Mouse (Mus musculus): ENCODE data around the gene Zfp706. TPM values are rescaled to one million over a fixed set of nuclear protein-coding genes. Genes with fewer than 3 reads are reported as not detected.
A peak's percentile ranks its signal among the peaks of the same experiment; 100 is the strongest.

The Zfp706 gene
- polyA plus RNA-seq, 1 experiment from 2014 or later, result 509 TPM

- WGBS, result 85% methylated on average over 1 of the region's 1 CpGs
These were observed 39.3 kb downstream of the Zfp706 start for GRCm38 (mm10) chr15:36968295-36968694.

DNA sequence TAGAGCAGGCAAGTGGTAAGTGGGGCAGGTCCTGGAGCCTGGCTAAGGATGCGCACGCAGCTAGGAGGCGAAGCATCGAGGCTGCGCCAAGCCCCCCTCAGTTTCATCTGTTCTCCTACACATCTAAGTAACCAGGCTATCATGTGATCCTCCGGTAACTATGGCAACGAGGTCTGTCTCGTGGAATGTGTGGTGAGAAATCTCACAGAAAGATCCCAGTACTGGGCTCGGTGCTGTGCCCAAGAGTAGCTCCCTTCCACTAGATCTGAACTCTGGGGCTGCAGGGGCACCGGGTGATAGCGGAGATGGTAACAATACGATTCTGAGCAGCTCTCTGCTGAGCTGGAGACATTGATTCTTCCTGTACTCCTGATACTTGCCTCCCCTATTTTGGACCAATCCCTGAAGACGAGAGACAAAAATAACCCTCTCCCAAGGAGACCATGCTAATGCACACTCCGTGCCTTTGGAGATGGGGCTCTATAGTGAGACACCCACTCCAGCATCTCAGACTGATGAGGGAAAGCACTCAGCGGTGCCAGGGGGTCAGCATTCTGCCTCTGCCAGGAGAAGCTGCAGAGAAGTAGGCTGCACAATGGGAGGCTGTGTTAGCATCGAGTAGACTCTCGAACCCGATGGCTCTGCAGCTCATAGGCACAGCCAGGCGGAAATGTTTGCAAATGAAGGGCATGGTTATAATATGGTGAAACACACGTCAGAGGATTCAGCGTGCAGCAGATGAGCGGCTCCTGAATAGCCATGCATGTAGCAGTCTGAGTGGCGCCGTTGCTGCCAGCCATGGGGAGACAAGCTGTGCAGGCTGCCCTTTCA lies 40.0 kb downstream of the Zfp706 start:
- Histone ChIP-seq H3K9me3 (replicated peaks) (no peaks in the 10 kb centered on the region), H3K27ac (peak overlapping the region; percentile 43; the same call in 1 of the 2 replicates), H3K36me3 (no peaks in the 10 kb centered on the region), H3K27me3 (ENCODE audit: low read depth, poor library complexity, severe bottlenecking) (peaks cover 17% of the 10 kb centered on the region; the same call in 1 of the 2 replicates), H3K4me3 (peak overlapping the region; percentile 38), H3K4me1 (peaks cover 16% of the 10 kb centered on the region)
- peak; percentile 54 for DNase-seq (ENCODE audit: low spot score)
- 47% methylated on average over 24 of the region's 24 CpGs for WGBS

More at GRCm38 (mm10) chr15:36968295-36968694, 39.3 kb downstream of the Zfp706 start:
- Histone ChIP-seq H3K27me3 (ENCODE audit: low read depth, poor library complexity, severe bottlenecking) (peaks cover 17% of the 10 kb centered on the region; the same call in 1 of the 2 replicates), H3K9me3 (replicated peaks) (no peaks in the 10 kb centered on the region), H3K4me1 (peaks cover 16% of the 10 kb centered on the region), H3K36me3 (no peaks in the 10 kb centered on the region), H3K27ac (no peak overlapping the region), H3K4me3 (peak overlapping the region; percentile 38; the same call in 1 of the 2 replicates)
- DNase-seq (ENCODE audit: low spot score), result no peak

DNA sequence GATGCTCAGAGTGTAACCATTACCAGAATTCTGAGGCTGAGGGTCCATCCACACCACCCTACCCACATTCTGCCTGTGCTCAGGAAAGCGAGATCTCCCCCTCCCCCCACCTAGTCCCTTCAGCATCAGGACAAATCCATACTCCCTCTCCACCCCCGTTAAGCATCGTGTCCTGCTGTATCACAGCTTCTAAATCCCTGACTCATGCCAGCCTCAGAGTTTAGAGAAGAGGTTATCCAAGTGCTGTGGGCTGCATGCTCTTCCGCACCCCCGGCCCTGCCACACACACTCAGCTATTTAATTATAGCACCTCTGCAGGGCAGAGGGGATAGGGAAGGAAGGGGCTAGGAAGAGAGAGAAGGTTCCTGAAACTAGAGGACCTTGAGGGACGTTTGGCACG lies 40.6 kb downstream of the Zfp706 start:
- Histone ChIP-seq H3K9me3 (replicated peaks) (no peaks in the 10 kb centered on the region), H3K27ac (peak overlapping the region; percentile 43; the same call in 1 of the 2 replicates), H3K36me3 (no peaks in the 10 kb centered on the region), H3K27me3 (ENCODE audit: low read depth, poor library complexity, severe bottlenecking) (peaks cover 17% of the 10 kb centered on the region; the same call in 1 of the 2 replicates), H3K4me3 (peak overlapping the region; percentile 38), H3K4me1 (peaks cover 16% of the 10 kb centered on the region)
- 52% methylated on average over 7 of the region's 7 CpGs for WGBS
- no peak for DNase-seq (ENCODE audit: low spot score)

- no peak overlapping the region for H3K4me3 ChIP-seq
- peaks cover 17% of the 10 kb centered on the region; the same call in 1 of the 2 replicates for H3K27me3 ChIP-seq (ENCODE audit: low read depth, poor library complexity, severe bottlenecking)
- H3K9me3 ChIP-seq (replicated peaks), result no peaks in the 10 kb centered on the region
- H3K36me3 ChIP-seq, result no peaks in the 10 kb centered on the region
- peaks cover 16% of the 10 kb centered on the region for H3K4me1 ChIP-seq
- 84% methylated on average over 2 of the region's 2 CpGs for WGBS
- no peak for DNase-seq (ENCODE audit: low spot score)
- H3K27ac ChIP-seq, result no peak overlapping the region
These were observed 41.1 kb downstream of the Zfp706 start for GRCm38 (mm10) chr15:36966466-36966865.

DNA sequence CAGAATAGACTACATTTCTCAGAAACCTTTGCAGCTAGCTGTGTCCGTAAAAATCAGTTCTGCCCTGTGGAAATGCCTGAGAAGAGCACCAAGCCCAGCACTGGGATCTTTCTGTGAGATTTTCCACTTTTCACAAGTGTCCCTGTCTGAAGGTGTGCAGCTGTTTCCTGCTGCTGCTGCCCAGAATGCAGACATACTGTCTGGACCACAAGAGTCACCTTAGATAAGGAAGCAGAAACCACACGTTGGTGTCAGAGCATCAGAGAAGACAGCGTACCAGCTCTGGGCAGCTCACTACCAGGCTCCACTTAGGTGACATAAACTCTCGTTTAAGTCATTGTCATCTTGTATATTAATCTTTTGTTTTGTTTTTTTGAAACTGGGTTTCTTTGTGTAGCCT lies 41.8 kb downstream of the Zfp706 start:
- no peak for DNase-seq (ENCODE audit: low spot score)
- Histone ChIP-seq H3K4me3 (no peak overlapping the region), H3K36me3 (no peaks in the 10 kb centered on the region), H3K27ac (no peak overlapping the region), H3K4me1 (peaks cover 16% of the 10 kb centered on the region), H3K27me3 (ENCODE audit: low read depth, poor library complexity, severe bottlenecking) (peaks cover 17% of the 10 kb centered on the region; the same call in 1 of the 2 replicates), H3K9me3 (replicated peaks) (no peaks in the 10 kb centered on the region)
- WGBS, result 83% methylated on average over 4 of the region's 4 CpGs

DNA sequence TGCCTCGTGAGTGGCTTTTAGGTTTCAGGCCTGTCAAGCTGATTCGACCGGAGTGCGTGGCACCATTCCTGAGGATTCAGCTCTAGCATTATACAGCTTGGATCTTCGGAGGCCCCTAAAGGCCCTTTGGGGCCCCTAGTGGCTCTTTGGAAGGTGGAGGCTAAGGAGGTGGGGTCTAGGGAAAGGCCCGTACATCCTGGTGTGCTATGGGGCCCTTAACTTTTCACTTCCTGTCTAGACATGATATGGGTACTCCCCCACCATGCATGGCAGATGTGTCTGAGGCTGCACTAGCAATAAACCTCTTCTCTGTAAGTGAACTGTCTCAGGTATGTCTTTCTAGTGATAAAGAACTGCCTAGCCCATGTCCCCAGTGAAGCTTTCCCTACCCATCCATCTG lies 44.6 kb downstream of the Zfp706 start:
- Histone ChIP-seq H3K27me3 (ENCODE audit: low read depth, poor library complexity, severe bottlenecking) (peaks cover 12% of the 10 kb centered on the region; the same call in 1 of the 2 replicates), H3K4me3 (no peak overlapping the region), H3K9me3 (replicated peaks) (no peaks in the 10 kb centered on the region), H3K36me3 (no peaks in the 10 kb centered on the region), H3K27ac (no peak overlapping the region), H3K4me1 (peaks cover 19% of the 10 kb centered on the region)
- no peak for DNase-seq (ENCODE audit: low spot score)
- WGBS, result 92% methylated on average over 6 of the region's 6 CpGs

- H3K36me3 ChIP-seq, result no peaks in the 10 kb centered on the region
- H3K9me3 ChIP-seq (replicated peaks), result no peaks in the 10 kb centered on the region
- H3K4me3 ChIP-seq, result no peak overlapping the region
- DNase-seq (ENCODE audit: low spot score), result no peak
- H3K27ac ChIP-seq, result no peak overlapping the region
- peaks cover 2% of the 10 kb centered on the region for H3K27me3 ChIP-seq (ENCODE audit: low read depth, poor library complexity, severe bottlenecking)
- 90% methylated on average over 4 of the region's 4 CpGs for WGBS
- peaks cover 6% of the 10 kb centered on the region for H3K4me1 ChIP-seq
These were observed 46.7 kb downstream of the Zfp706 start for GRCm38 (mm10) chr15:36960876-36961237.

DNA sequence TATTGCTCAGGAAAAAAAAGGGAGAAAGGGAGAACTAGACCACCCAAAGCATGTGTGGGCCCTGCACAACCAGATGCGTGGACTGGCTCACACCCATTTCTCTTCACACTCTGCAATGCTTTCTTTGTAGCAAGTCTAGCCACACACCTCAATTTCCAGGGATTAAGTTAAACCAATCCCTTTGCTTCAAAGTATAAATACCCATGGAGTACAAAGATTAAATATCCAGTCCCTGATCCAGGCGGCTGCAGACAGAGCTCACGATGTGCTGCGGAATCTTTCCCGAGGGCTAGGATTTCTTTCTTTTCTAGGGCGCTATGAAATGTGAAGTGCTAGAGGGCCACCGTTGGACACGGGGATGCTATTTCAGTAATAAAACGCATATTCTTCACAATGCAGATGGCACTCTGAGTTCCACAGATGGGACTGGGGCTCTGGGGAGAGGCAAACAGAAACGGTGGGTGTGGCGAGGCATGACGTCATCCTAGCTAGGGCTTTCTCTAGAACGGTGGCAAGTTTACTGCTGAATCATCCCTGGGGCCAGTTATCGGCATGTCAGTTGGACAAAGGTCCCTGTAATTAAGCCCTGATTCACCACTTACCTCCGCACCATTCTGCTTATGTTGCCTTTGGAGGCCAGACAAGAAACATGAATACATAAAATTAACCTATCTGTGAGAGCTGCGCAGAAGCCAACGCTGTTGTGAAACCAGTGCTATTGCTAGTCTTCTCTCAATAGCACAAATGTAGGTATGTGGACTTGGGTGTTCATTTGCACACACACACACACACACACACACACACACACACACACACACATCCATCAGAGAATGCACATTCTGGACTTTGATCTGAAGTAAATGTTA lies 47.3 kb downstream of the Zfp706 start:
- 83% methylated on average over 17 of the region's 17 CpGs for WGBS
- H3K27me3 ChIP-seq (ENCODE audit: low read depth, poor library complexity, severe bottlenecking), result peaks cover 8% of the 10 kb centered on the region
- H3K9me3 ChIP-seq (replicated peaks), result no peaks in the 10 kb centered on the region
- H3K27ac ChIP-seq, result no peak overlapping the region
- H3K4me3 ChIP-seq, result no peak overlapping the region
- H3K36me3 ChIP-seq, result no peaks in the 10 kb centered on the region
- H3K4me1 ChIP-seq, result peaks cover 9% of the 10 kb centered on the region
- no peak for DNase-seq (ENCODE audit: low spot score)

- Histone ChIP-seq H3K36me3 (no peaks in the 10 kb centered on the region), H3K27ac (no peak overlapping the region), H3K4me3 (no peak overlapping the region), H3K27me3 (ENCODE audit: low read depth, poor library complexity, severe bottlenecking) (peaks cover 19% of the 10 kb centered on the region), H3K4me1 (peaks cover 9% of the 10 kb centered on the region), H3K9me3 (replicated peaks) (no peaks in the 10 kb centered on the region)
- no peak for DNase-seq (ENCODE audit: low spot score)
- WGBS, result 91% methylated on average over 3 of the region's 3 CpGs
These were observed 51.4 kb downstream of the Zfp706 start for GRCm38 (mm10) chr15:36956221-36956620.

- Histone ChIP-seq H3K36me3 (no peaks in the 10 kb centered on the region), H3K4me3 (no peak overlapping the region), H3K4me1 (peaks cover 5% of the 10 kb centered on the region; the same call in 1 of the 2 replicates), H3K27me3 (ENCODE audit: low read depth, poor library complexity, severe bottlenecking) (peaks cover 11% of the 10 kb centered on the region), H3K9me3 (replicated peaks) (no peaks in the 10 kb centered on the region), H3K27ac (no peak overlapping the region)
- 93% methylated on average over 2 of the region's 2 CpGs for WGBS
- no peak for DNase-seq (ENCODE audit: low spot score)
These were observed 57.3 kb downstream of the Zfp706 start for GRCm38 (mm10) chr15:36950258-36950657.

- no peak overlapping the region for H3K4me3 ChIP-seq
- no peaks in the 10 kb centered on the region for H3K9me3 ChIP-seq (replicated peaks)
- peaks cover 5% of the 10 kb centered on the region for H3K4me1 ChIP-seq
- no peaks in the 10 kb centered on the region for H3K36me3 ChIP-seq
- no peaks in the 10 kb centered on the region for H3K27me3 ChIP-seq (ENCODE audit: low read depth, poor library complexity, severe bottlenecking)
- no peak for DNase-seq (ENCODE audit: low spot score)
- WGBS, result 93% methylated on average over 22 of the region's 22 CpGs
- no peak overlapping the region for H3K27ac ChIP-seq
These were observed 58.6 kb downstream of the Zfp706 start for GRCm38 (mm10) chr15:36948866-36949546.
